Mouse (Mus musculus): ENCODE measurements around the gene Cast. TPM values are rescaled to one million over a fixed set of nuclear protein-coding genes. Genes with fewer than 3 reads are reported as not detected.

Cast gene
- total and polyA plus RNA-seq, 3 experiments = 15.3 to 24.9 (median 21.0) TPM

DNA sequence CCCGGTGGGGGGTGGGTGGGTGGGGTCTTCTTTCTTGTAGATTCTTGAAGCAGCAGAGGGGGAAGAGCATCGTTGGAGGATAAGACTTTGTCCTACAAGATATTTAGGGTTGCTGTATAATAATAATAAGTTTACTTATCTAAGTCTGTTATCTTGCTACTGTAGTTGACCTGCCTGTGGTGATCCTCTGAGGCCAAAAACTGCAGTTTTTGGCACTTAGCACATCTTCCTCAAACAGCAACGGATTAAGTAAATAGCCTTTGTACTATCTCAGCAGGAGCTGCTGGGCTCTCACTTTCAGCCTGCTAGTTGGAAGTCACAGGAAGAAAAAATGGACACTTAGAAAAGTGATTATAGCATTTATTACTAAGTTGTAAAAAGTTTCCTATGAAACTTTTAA lies 112.4 kb downstream of the Cast start:
- Histone ChIP-seq H3K9ac (ENCODE audit: insufficient read depth, low read depth) (no peak overlapping the region), H3K27ac (ENCODE audit: insufficient read depth, low read depth) (no peak overlapping the region), H3K4me1 (ENCODE audit: control insufficient read depth in 1 of 2, insufficient read depth in 2 of 2) (no peaks in the 10 kb centered on the region), H3K27me3 (replicated peaks) (no peaks in the 10 kb centered on the region), H3K36me3 (replicated peaks in 1 of 2; ENCODE audit: control insufficient read depth in 1 of 2, insufficient read depth in 1 of 2, low read length in 1 of 2) (peaks cover 6 to 34% of the 10 kb centered on the region in 2 experiments), H3K4me2 (ENCODE audit: insufficient read depth, low read depth, poor library complexity, severe bottlenecking) (no peak overlapping the region), H3K79me2 (replicated peaks; ENCODE audit: control insufficient read depth, extremely low read depth, insufficient read depth, poor library complexity, severe bottlenecking) (no peaks in the 10 kb centered on the region), H3K9me3 (replicated peaks; ENCODE audit: low read length) (no peaks in the 10 kb centered on the region), H3K4me3 (replicated peaks in 1 of 3; ENCODE audit: low read depth in 2 of 3, low read length in 2 of 3, poor library complexity in 1 of 3) (no peak overlapping the region)
- DNase-seq (ENCODE audit: extremely low read depth) = no peak
- in situ Hi-C loops (cut with MboI; ENCODE audit: low pct_ligation_motif_present, low pct_unique_long_range_greater_than_20kb, low sequenced_read_pairs) (no loop called here), dilution Hi-C loops (cut with MboI; ENCODE audit: extremely low pct_ligation_motif_present, extremely low pct_unique_long_range_greater_than_20kb, low sequenced_read_pairs) (no loop called here)
- TF ChIP-seq MEF2A (IDR thresholded peaks at IDR 0.05; ENCODE audit: borderline replicate concordance, low read depth, low read length) (no peak), MAX (IDR thresholded peaks at IDR 0.05; ENCODE audit: low read length) (no peak), BHLHE40 (IDR thresholded peaks at IDR 0.05; ENCODE audit: low read depth, low read length) (no peak), CHD1 (IDR thresholded peaks at IDR 0.05; ENCODE audit: low read depth, low read length) (no peak), GABPA (IDR thresholded peaks at IDR 0.05; ENCODE audit: insufficient replicate concordance, low read depth, low read length) (no peak), MYC (IDR thresholded peaks at IDR 0.05; ENCODE audit: low read depth, low read length) (no peak), ZNF384 (IDR thresholded peaks at IDR 0.05; ENCODE audit: low read depth, low read length) (no peak), IRF4 (IDR thresholded peaks at IDR 0.05; ENCODE audit: low read depth, low read length) (no peak)

DNA sequence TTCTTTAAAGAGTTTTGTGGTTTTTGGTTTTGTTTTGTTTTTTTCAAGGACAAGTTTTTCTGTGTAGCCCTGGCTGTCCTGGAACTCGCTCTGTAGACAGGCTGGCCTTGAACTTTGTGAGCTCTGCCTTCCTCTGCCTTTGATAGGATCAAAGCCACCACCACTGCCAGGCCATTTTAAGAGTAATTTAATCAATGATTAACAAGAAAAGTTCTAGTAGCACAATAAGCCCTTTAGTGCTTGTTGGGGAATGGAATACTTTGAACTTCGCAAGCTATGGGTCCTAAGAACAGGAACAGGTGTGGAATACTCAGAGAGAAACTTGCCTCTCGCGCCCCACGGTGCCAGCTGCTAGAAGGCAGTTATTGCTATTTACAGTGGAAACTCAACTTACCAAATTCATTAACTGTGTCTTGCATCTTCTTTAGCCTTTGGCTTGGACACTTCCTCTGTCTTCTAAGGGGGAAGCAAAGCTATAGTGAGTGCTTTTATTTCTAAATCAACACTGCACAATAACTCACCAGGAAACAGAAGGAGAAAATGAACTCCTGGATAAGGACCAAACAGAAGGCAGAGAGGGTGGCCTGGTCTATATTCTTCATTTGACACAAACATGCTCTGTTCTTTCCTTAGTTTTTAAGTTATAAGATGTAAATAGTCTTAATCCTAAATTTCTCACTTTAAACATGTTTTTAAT lies 113.0 kb downstream of the Cast start:
- no peak for TF ChIP-seq SIN3A (IDR thresholded peaks at IDR 0.05; ENCODE audit: low read length)
- TF ChIP-seq USF2 (conservative IDR thresholded peaks at IDR 0.05; ENCODE audit: low read depth, low read length) = no peak
- no peak for TF ChIP-seq PAX5 (IDR thresholded peaks at IDR 0.05; ENCODE audit: low read length)
- no peak for TF ChIP-seq MAFK (IDR thresholded peaks at IDR 0.05; ENCODE audit: insufficient replicate concordance, low read length)
- TF ChIP-seq TBP (conservative IDR thresholded peaks at IDR 0.05; ENCODE audit: low read depth, low read length) = no peak
- no peak for TF ChIP-seq TCF12 (IDR thresholded peaks at IDR 0.05; ENCODE audit: low read depth, low read length)
- no peak for TF ChIP-seq NRF1 (IDR thresholded peaks at IDR 0.05; ENCODE audit: low read depth, low read length)
- TF ChIP-seq MAX (IDR thresholded peaks at IDR 0.05; ENCODE audit: low read length) = no peak
- no peak for TF ChIP-seq CHD2 (IDR thresholded peaks at IDR 0.05; ENCODE audit: low read length)
- TF ChIP-seq POLR2AphosphoS2 (IDR thresholded peaks at IDR 0.05; ENCODE audit: low read depth, low read length) = no peak
- no peak for TF ChIP-seq POLR2A (IDR thresholded peaks at IDR 0.05; ENCODE audit: low read depth, low read length)
- TF ChIP-seq KAT2A (IDR thresholded peaks at IDR 0.05; ENCODE audit: insufficient replicate concordance, low read length) = no peak
- TF ChIP-seq MYC (IDR thresholded peaks at IDR 0.05; ENCODE audit: low read depth, low read length) = no peak
- TF ChIP-seq CTCF (conservative IDR thresholded peaks at IDR 0.05 in 1 of 2, IDR thresholded peaks at IDR 0.05 in 1 of 2; ENCODE audit: low read depth in 2 of 2, low read length in 2 of 2) = no peak
- TF ChIP-seq USF1 (IDR thresholded peaks at IDR 0.05; ENCODE audit: low read depth, low read length) = no peak
- no peak for TF ChIP-seq SMC3 (IDR thresholded peaks at IDR 0.05; ENCODE audit: low read depth, low read length)
- no peak for TF ChIP-seq ZKSCAN1 (IDR thresholded peaks at IDR 0.05; ENCODE audit: borderline replicate concordance, low read depth, low read length)
- TF ChIP-seq ETS1 (conservative IDR thresholded peaks at IDR 0.05; ENCODE audit: low read depth, low read length) = no peak
- dilution Hi-C loops (cut with MboI; ENCODE audit: extremely low pct_ligation_motif_present, extremely low pct_unique_long_range_greater_than_20kb, low sequenced_read_pairs) = no loop called here

More for the DNA sequence above, 113.0 kb downstream of the Cast start:
- Histone ChIP-seq H3K79me2 (replicated peaks; ENCODE audit: control insufficient read depth, extremely low read depth, insufficient read depth, poor library complexity, severe bottlenecking) (no peaks in the 10 kb centered on the region), H3K4me1 (ENCODE audit: control insufficient read depth in 1 of 2, insufficient read depth in 2 of 2) (no peaks in the 10 kb centered on the region), H3K27me3 (replicated peaks) (no peaks in the 10 kb centered on the region), H3K9me3 (replicated peaks; ENCODE audit: low read length) (no peaks in the 10 kb centered on the region), H3K27ac (ENCODE audit: insufficient read depth, low read depth) (no peak overlapping the region), H3K9ac (ENCODE audit: insufficient read depth, low read depth) (no peak overlapping the region), H3K4me3 (replicated peaks in 1 of 3; ENCODE audit: low read depth in 2 of 3, low read length in 2 of 3, poor library complexity in 1 of 3) (no peak overlapping the region), H3K4me2 (ENCODE audit: insufficient read depth, low read depth, poor library complexity, severe bottlenecking) (no peak overlapping the region), H3K36me3 (replicated peaks in 1 of 2; ENCODE audit: control insufficient read depth in 1 of 2, insufficient read depth in 1 of 2, low read length in 1 of 2) (peaks cover 9 to 35% of the 10 kb centered on the region in 2 experiments)
- no peak for DNase-seq (ENCODE audit: extremely low read depth)
- in situ Hi-C loops (cut with MboI; ENCODE audit: low pct_ligation_motif_present, low pct_unique_long_range_greater_than_20kb, low sequenced_read_pairs) = no loop called here
